Mouse (Mus musculus): ENCODE measurements at regions not wholly inside any gene's neighbourhood (a gene's known extent, or its start where the extent isn't known, plus 50 kb on each side); places are given as distances from the start of the nearest gene placed in this dataset.

GRCm38 (mm10) chr12:27160063-27160686 is 182.2 kb downstream of the Sox11 start:
- Histone ChIP-seq H3ac (ENCODE audit: control insufficient read depth, insufficient read length, low read depth) (no peak overlapping the region), H3K79me2 (ENCODE audit: control insufficient read depth, insufficient read depth) (no peaks in the 10 kb centered on the region), H3K79me3 (ENCODE audit: low read depth) (no peaks in the 10 kb centered on the region), H3K36me3 (ENCODE audit: control insufficient read depth, insufficient read depth) (no peaks in the 10 kb centered on the region), H3K4me3 (ENCODE audit: insufficient read depth, poor library complexity, severe bottlenecking) (no peak overlapping the region), H3K27me3 (ENCODE audit: control insufficient read depth, insufficient read depth, insufficient read length) (no peaks in the 10 kb centered on the region)
- no peak for TF ChIP-seq FOSL1 (IDR thresholded peaks at IDR 0.05; ENCODE audit: insufficient read depth, low read length, poor library complexity, severe bottlenecking)
- TF ChIP-seq CEBPB (IDR thresholded peaks at IDR 0.05; ENCODE audit: low read depth) = no peak
- no peak for TF ChIP-seq MYOD1 (IDR thresholded peaks at IDR 0.05; ENCODE audit: control insufficient read depth, insufficient read length, low read depth)
- TF ChIP-seq MAX (IDR thresholded peaks at IDR 0.05) = no peak
- no peak for TF ChIP-seq CTCF (IDR thresholded peaks at IDR 0.05; ENCODE audit: control insufficient read depth, insufficient read depth, insufficient read length)
- no peak for TF ChIP-seq MYOG (IDR thresholded peaks at IDR 0.05; ENCODE audit: control insufficient read depth, extremely low read depth, insufficient read length)
- no peak for TF ChIP-seq USF1 (IDR thresholded peaks at IDR 0.05; ENCODE audit: low read depth)

- Histone ChIP-seq H3K79me3 (ENCODE audit: low read depth) (no peaks in the 10 kb centered on the region), H3K4me3 (ENCODE audit: insufficient read depth, poor library complexity, severe bottlenecking) (no peak overlapping the region), H3K36me3 (ENCODE audit: control insufficient read depth, insufficient read depth) (no peaks in the 10 kb centered on the region), H3ac (ENCODE audit: control insufficient read depth, insufficient read length, low read depth) (no peak overlapping the region), H3K79me2 (ENCODE audit: control insufficient read depth, insufficient read depth) (no peaks in the 10 kb centered on the region), H3K27me3 (ENCODE audit: control insufficient read depth, insufficient read depth, insufficient read length) (no peaks in the 10 kb centered on the region)
- no peak for TF ChIP-seq MYOD1 (IDR thresholded peaks at IDR 0.05; ENCODE audit: control insufficient read depth, insufficient read length, low read depth)
- TF ChIP-seq CTCF (IDR thresholded peaks at IDR 0.05; ENCODE audit: control insufficient read depth, insufficient read depth, insufficient read length) = no peak
- TF ChIP-seq MAX (IDR thresholded peaks at IDR 0.05) = no peak
- TF ChIP-seq MYOG (IDR thresholded peaks at IDR 0.05; ENCODE audit: control insufficient read depth, extremely low read depth, insufficient read length) = no peak
- no peak for TF ChIP-seq CEBPB (IDR thresholded peaks at IDR 0.05; ENCODE audit: low read depth)
- TF ChIP-seq USF1 (IDR thresholded peaks at IDR 0.05; ENCODE audit: low read depth) = no peak
Observed at GRCm38 (mm10) chr12:27159416-27160062, 182.8 kb downstream of the Sox11 start.

DNA sequence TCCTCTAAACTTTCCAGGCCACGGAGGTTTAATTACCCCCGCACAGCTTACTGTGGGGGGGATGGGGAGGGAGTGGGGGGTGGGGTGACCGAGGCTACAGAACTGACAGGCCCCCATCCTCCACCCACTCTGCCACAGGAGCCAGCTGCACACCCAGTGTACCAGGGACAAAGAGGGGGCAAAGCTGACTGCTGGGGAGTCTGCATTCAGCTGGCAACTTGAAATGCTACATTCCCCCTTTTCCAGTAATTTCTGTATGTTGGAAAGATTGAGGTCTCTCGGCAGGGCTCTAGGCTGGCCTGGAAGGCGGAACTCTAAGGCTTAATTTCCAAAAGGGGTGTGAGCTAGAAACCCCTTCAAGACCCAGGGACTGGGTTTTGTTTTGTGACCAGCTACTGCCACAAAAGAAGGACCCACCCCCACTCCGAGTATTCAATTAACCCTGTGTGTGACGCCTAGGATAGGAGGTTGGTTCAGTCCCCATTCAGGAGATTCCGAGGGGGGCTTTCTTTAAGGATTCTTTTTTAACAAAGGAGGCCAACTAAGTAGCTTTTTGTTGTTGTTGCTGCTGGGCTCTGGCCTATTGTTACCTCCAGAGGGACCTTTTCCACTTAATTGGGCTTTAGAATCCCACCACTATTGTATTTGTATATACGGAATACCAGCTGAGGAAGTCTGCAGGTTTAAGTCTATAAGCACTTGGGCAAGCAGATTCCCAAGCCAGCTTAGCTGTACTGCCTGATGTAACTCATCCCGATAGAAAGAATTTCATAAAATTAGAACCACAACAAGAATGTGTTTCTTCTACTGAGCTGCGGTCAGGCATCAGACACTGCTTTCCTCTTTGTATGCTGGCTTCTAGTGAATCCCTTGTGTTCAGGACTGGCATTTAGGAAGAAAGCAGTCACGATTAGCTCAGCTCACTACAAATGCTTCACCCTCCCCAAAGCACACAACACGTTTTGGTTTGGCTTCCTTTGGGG is 191.2 kb downstream of the Sox11 start:
- Histone ChIP-seq H3K4me3 (ENCODE audit: insufficient read depth, poor library complexity, severe bottlenecking) (no peak overlapping the region), H3K79me2 (ENCODE audit: control insufficient read depth, insufficient read depth) (no peaks in the 10 kb centered on the region)

DNA sequence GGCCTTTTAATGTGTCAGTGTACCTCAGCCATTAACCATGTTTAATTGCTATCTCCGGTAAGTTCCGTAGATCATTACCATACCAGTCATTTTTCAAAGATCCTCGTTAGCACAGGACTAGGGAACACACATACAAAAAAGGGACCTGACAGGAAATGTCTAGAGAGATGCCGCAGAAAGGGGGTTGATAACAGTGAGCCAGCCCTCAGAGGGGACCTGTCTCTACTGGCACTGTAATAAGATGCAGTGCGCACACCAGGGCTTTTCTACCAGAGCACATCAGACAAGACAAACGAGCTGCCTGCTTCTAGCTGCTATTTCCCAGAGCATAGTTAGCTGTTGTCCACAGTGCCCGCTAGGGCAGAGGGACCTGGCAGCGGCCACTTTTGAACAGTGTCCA is 199.1 kb downstream of the Sox11 start:
- Histone ChIP-seq H3K79me3 (ENCODE audit: low read depth) (no peaks in the 10 kb centered on the region), H3K27me3 (ENCODE audit: control insufficient read depth, insufficient read depth, insufficient read length) (no peaks in the 10 kb centered on the region), H3ac (ENCODE audit: control insufficient read depth, insufficient read length, low read depth) (no peak overlapping the region), H3K36me3 (ENCODE audit: control insufficient read depth, insufficient read depth) (no peaks in the 10 kb centered on the region), H3K79me2 (ENCODE audit: control insufficient read depth, insufficient read depth) (no peaks in the 10 kb centered on the region), H3K4me3 (ENCODE audit: insufficient read depth, poor library complexity, severe bottlenecking) (no peak overlapping the region)
- TF ChIP-seq MYOD1 (IDR thresholded peaks at IDR 0.05; ENCODE audit: control insufficient read depth, insufficient read length, low read depth) = no peak
- no peak for TF ChIP-seq USF1 (IDR thresholded peaks at IDR 0.05; ENCODE audit: low read depth)

More for the DNA sequence above, 191.2 kb downstream of the Sox11 start:
- Histone ChIP-seq H3K36me3 (ENCODE audit: control insufficient read depth, insufficient read depth) (no peaks in the 10 kb centered on the region), H3K79me3 (ENCODE audit: low read depth) (no peaks in the 10 kb centered on the region), H3ac (ENCODE audit: control insufficient read depth, insufficient read length, low read depth) (no peak overlapping the region), H3K27me3 (ENCODE audit: control insufficient read depth, insufficient read depth, insufficient read length) (no peaks in the 10 kb centered on the region)
- TF ChIP-seq FOSL1 (IDR thresholded peaks at IDR 0.05; ENCODE audit: insufficient read depth, low read length, poor library complexity, severe bottlenecking) = no peak
- TF ChIP-seq MYOG (IDR thresholded peaks at IDR 0.05; ENCODE audit: control insufficient read depth, extremely low read depth, insufficient read length) = no peak
- TF ChIP-seq MAX (IDR thresholded peaks at IDR 0.05) = no peak

DNA sequence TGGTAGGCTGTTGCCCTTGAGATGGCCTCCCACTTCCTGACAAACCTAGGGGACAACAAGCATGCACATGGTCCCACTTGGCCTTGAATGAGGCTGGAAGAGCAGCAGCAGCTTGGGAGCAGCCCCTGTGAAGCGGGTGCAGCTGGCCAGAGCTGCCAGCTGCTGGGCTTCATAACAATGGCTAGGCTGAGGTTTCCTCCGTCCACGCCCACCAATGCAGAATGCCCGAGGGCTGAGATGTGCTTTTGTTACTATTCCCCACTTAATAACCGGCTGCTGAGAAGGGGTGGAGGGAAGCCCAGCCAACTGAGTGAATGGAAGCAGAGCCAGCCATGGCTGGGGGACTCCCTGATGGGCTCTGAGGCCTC is 202.1 kb downstream of the Sox11 start:
- no peak overlapping the region for H3ac ChIP-seq (ENCODE audit: control insufficient read depth, insufficient read length, low read depth)
- H3K79me3 ChIP-seq (ENCODE audit: low read depth) = no peaks in the 10 kb centered on the region
- no peak overlapping the region for H3K4me3 ChIP-seq (ENCODE audit: insufficient read depth, poor library complexity, severe bottlenecking)
- no peaks in the 10 kb centered on the region for H3K36me3 ChIP-seq (ENCODE audit: control insufficient read depth, insufficient read depth)
- no peaks in the 10 kb centered on the region for H3K27me3 ChIP-seq (ENCODE audit: control insufficient read depth, insufficient read depth, insufficient read length)
- H3K79me2 ChIP-seq (ENCODE audit: control insufficient read depth, insufficient read depth) = no peaks in the 10 kb centered on the region
- no peak for TF ChIP-seq FOSL1 (IDR thresholded peaks at IDR 0.05; ENCODE audit: insufficient read depth, low read length, poor library complexity, severe bottlenecking)
- no peak for TF ChIP-seq USF1 (IDR thresholded peaks at IDR 0.05; ENCODE audit: low read depth)
- no peak for TF ChIP-seq CTCF (IDR thresholded peaks at IDR 0.05; ENCODE audit: control insufficient read depth, insufficient read depth, insufficient read length)
- TF ChIP-seq MYOG (IDR thresholded peaks at IDR 0.05; ENCODE audit: control insufficient read depth, extremely low read depth, insufficient read length) = no peak
- no peak for TF ChIP-seq MYOD1 (IDR thresholded peaks at IDR 0.05; ENCODE audit: control insufficient read depth, insufficient read length, low read depth)
- TF ChIP-seq CEBPB (IDR thresholded peaks at IDR 0.05; ENCODE audit: low read depth) = no peak
- no peak for TF ChIP-seq MAX (IDR thresholded peaks at IDR 0.05)
